Mouse (Mus musculus): ENCODE measurements around the gene D7Ertd443e.

DNA sequence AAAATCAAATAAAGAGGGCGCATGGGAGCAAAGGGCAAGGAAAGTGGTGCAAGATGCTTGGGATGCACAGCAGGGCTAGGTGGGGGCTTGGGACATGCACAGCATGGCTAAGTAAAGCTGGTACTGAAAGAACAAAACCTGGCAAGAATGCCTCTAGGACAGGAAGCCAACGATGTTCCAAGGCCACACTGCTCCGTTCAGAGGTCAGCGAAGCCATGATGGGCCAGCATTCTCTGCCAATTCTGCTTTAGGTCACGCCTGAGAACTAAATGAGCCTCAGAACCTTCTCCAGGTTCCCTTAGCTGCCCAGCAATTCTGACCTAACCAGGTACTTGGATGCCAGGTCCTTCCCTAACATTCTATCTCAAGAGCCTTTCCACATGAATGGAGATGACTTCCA is 13.2 kb downstream of the D7Ertd443e start:
- no peak for TF ChIP-seq CTCF (conservative IDR thresholded peaks at IDR 0.05; ENCODE audit: low read length)
- no peak for TF ChIP-seq POU5F1 (IDR thresholded peaks at IDR 0.05; ENCODE audit: borderline replicate concordance, low read length)
- TF ChIP-seq NANOG (IDR thresholded peaks at IDR 0.05; ENCODE audit: borderline replicate concordance, low read length): no peak
